Mouse (Mus musculus) C2C12 (cell line): ENCODE measurements around the gene Hmgb1. TPM values are rescaled to one million over a fixed set of nuclear protein-coding genes. Genes with fewer than 3 reads are reported as not detected.

ENCODE experiments used
- H3K27me3 ChIP-seq: one replicate; pipeline ENCODE4 v1.6.1; 2011; ENCODE audit not compliant: control insufficient read depth, insufficient read depth, insufficient read length
- H3K36me3 ChIP-seq: one replicate; pipeline ENCODE4 v1.6.1; 2011; ENCODE audit not compliant: control insufficient read depth, insufficient read depth
- H3K4me3 ChIP-seq: one replicate; pipeline ENCODE4 v1.5.1; 2011; ENCODE audit warnings: mild to moderate bottlenecking, control low read depth; ENCODE audit not compliant: poor library complexity, insufficient read depth, severe bottlenecking
- H3K79me2 ChIP-seq: one replicate; pipeline ENCODE4 v1.6.1; 2011; ENCODE audit not compliant: control insufficient read depth, insufficient read depth
- H3K79me3 ChIP-seq: one replicate; pipeline ENCODE4 v1.6.1; 2011; ENCODE audit warnings: low read depth, control low read depth
- H3ac ChIP-seq: one replicate; pipeline ENCODE3; 2011; ENCODE audit warnings: low read depth; ENCODE audit not compliant: control insufficient read depth, insufficient read length
- CEBPB ChIP-seq: IDR thresholded peaks from one replicate; pipeline ENCODE4 v1.6.1; 2011; ENCODE audit warnings: low read depth, mild to moderate bottlenecking, control low read depth, moderate library complexity
- CTCF ChIP-seq: IDR thresholded peaks from one replicate; pipeline ENCODE4 v1.5.1; 2011; ENCODE audit not compliant: control insufficient read depth, insufficient read depth, insufficient read length
- FOSL1 ChIP-seq: IDR thresholded peaks from one replicate; pipeline ENCODE4 v1.8.0; 2011; ENCODE audit warnings: mild to moderate bottlenecking, low read length; ENCODE audit not compliant: poor library complexity, insufficient read depth, severe bottlenecking
- MAX ChIP-seq: IDR thresholded peaks from one replicate; pipeline ENCODE4 v1.6.1; 2011; ENCODE audit warnings: mild to moderate bottlenecking, control low read depth
- MYOD1 ChIP-seq: IDR thresholded peaks from one replicate; pipeline ENCODE4 v1.6.1; 2011; ENCODE audit warnings: low read depth; ENCODE audit not compliant: control insufficient read depth, insufficient read length
- MYOG ChIP-seq: IDR thresholded peaks from one replicate; pipeline ENCODE4 v1.6.1; 2011; ENCODE audit not compliant: control insufficient read depth, insufficient read length; ENCODE audit errors: extremely low read depth
- USF1 ChIP-seq: IDR thresholded peaks from one replicate; pipeline ENCODE4 v1.6.1; 2011; ENCODE audit warnings: low read depth, mild to moderate bottlenecking, control low read depth, moderate library complexity
- polyA plus RNA-seq: library from polyadenylated mRNA; unstranded; fragments of >200 nt; fragmentation: generic; extraction: Trizol; gene quantifications from one replicate; pipeline ENCODE4 v1.2.1, GENCODE M21; 2012; ENCODE audit warnings: missing spikeins

Hmgb1 gene
- polyA plus RNA-seq, 1 experiment = 185 TPM

GRCm38 (mm10) chr5:149174527-149174926 lies 9.8 kb downstream of the Hmgb1 start:
- no peaks in the 10 kb centered on the region for H3K27me3 ChIP-seq
- no peaks in the 10 kb centered on the region for H3K79me2 ChIP-seq
- TF ChIP-seq MYOG (no peak), USF1 (no peak), FOSL1 (no peak), CEBPB (no peak), MAX (no peak), CTCF (no peak), MYOD1 (no peak)
- H3K79me3 ChIP-seq = no peaks in the 10 kb centered on the region
- H3K36me3 ChIP-seq = no peaks in the 10 kb centered on the region
- H3ac ChIP-seq = no peak overlapping the region
- H3K4me3 ChIP-seq = no peak overlapping the region

- TF ChIP-seq CTCF (no peak), USF1 (no peak), CEBPB (no peak), MAX (no peak), MYOG (no peak), FOSL1 (no peak), MYOD1 (no peak)
- no peaks in the 10 kb centered on the region for H3K27me3 ChIP-seq
- no peak overlapping the region for H3K4me3 ChIP-seq
- H3ac ChIP-seq = no peak overlapping the region
- no peaks in the 10 kb centered on the region for H3K79me2 ChIP-seq
- H3K79me3 ChIP-seq = no peaks in the 10 kb centered on the region
- H3K36me3 ChIP-seq = no peaks in the 10 kb centered on the region
Measured at GRCm38 (mm10) chr5:149172246-149172645, 12.0 kb downstream of the Hmgb1 start.

GRCm38 (mm10) chr5:149170841-149171588 lies 13.3 kb downstream of the Hmgb1 start:
- H3ac ChIP-seq = no peak overlapping the region
- no peaks in the 10 kb centered on the region for H3K36me3 ChIP-seq
- H3K79me3 ChIP-seq = no peaks in the 10 kb centered on the region
- TF ChIP-seq CTCF (no peak), MAX (no peak), FOSL1 (no peak), MYOG (no peak), USF1 (no peak), CEBPB (no peak), MYOD1 (no peak)
- no peak overlapping the region for H3K4me3 ChIP-seq
- H3K79me2 ChIP-seq = no peaks in the 10 kb centered on the region
- no peaks in the 10 kb centered on the region for H3K27me3 ChIP-seq

DNA sequence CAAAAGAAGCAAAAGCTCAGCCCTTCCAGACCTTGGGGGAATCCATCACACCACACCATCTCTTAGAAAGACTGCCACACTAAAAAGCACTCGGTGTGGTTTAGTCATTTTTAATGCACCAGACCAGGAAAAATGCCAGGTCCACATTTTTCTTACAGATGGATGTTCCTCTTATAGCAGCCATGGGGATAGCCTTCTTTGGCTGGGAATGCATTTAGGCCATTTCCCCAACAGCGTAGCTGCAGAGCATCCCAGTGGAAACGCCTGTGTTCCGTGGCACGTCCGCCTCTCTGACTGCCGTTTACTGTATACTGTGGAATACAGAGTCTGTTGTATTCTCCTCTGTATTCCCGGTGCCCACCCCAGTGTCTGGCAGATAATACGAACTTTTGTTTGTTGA lies 15.5 kb downstream of the Hmgb1 start:
- Histone ChIP-seq H3K27me3 (no peaks in the 10 kb centered on the region), H3ac (no peak overlapping the region), H3K79me3 (no peaks in the 10 kb centered on the region), H3K4me3 (no peak overlapping the region), H3K79me2 (no peaks in the 10 kb centered on the region), H3K36me3 (no peaks in the 10 kb centered on the region)
- TF ChIP-seq CEBPB = no peak

- Histone ChIP-seq H3K36me3 (no peaks in the 10 kb centered on the region), H3K79me2 (no peaks in the 10 kb centered on the region), H3K4me3 (no peak overlapping the region), H3K79me3 (no peaks in the 10 kb centered on the region), H3ac (no peak overlapping the region), H3K27me3 (no peaks in the 10 kb centered on the region)
- no peak for TF ChIP-seq MAX
- TF ChIP-seq MYOG = no peak
- TF ChIP-seq FOSL1 = no peak
- TF ChIP-seq CTCF = no peak
- TF ChIP-seq USF1 = no peak
Measured at GRCm38 (mm10) chr5:149168051-149168450, 16.2 kb downstream of the Hmgb1 start.

DNA sequence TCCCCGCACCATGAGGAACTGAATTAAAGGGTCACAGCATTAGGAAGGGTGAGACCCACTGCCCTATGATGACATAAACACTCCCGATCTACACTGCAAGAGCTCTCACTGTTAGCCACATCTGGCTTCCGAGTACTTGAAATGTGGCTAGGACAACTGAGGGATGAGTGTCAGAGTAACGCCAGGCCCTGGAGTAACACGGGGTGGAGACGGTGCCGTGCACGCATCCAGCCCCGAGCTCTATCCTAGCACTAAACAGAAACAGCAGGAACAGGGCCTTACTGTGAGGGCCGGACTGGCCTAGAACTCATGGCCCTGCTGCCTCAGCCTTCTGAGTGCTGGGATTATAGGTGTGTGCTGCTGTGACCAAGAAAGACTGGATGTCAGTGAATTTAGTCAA lies 18.3 kb downstream of the Hmgb1 start:
- H3K79me2 ChIP-seq = no peaks in the 10 kb centered on the region
- TF ChIP-seq CTCF (no peak), USF1 (no peak), MYOD1 (no peak), MAX (no peak), CEBPB (no peak), FOSL1 (no peak), MYOG (no peak)
- no peaks in the 10 kb centered on the region for H3K36me3 ChIP-seq
- no peak overlapping the region for H3K4me3 ChIP-seq
- no peaks in the 10 kb centered on the region for H3K27me3 ChIP-seq
- no peak overlapping the region for H3ac ChIP-seq
- no peaks in the 10 kb centered on the region for H3K79me3 ChIP-seq
